Mouse (Mus musculus) spleen, adult 2 months (tissue): Measurements from ENCODE around the gene Imp4. TPM values are rescaled to one million over a fixed set of nuclear protein-coding genes. Genes with fewer than 3 reads are reported as not detected.

Experiments used
- DNase-seq, 2 experiments: peaks; one replicate each; pipeline versions ENCODE4 v3.0.0 to v3.0.0-alpha.2; 2012 to 2021; ENCODE audit warnings: low spot score in 2 of 2, low read depth in 1 of 2
- H3K27ac ChIP-seq: fragments of 200-500 bp; 2 replicates; pipeline ENCODE4 v1.5.1; 2012; ENCODE audit warnings: low read length, inconsistent platforms; ENCODE audit not compliant: insufficient read depth
- H3K27me3 ChIP-seq: fragments of 200-500 bp; 2 replicates; pipeline ENCODE4 v1.6.1; 2012; ENCODE audit warnings: mild to moderate bottlenecking, moderate library complexity, low read length, inconsistent platforms; ENCODE audit not compliant: control insufficient read depth, insufficient read depth
- H3K36me3 ChIP-seq: fragments of 200-500 bp; 2 replicates; pipeline ENCODE4 v1.6.1; 2012; ENCODE audit warnings: mild to moderate bottlenecking, low read length, inconsistent platforms; ENCODE audit not compliant: control insufficient read depth, insufficient read depth
- H3K4me1 ChIP-seq: fragments of 200-500 bp; 2 replicates; pipeline ENCODE4 v1.6.1; 2011; ENCODE audit warnings: inconsistent platforms; ENCODE audit not compliant: control insufficient read depth, insufficient read depth, insufficient read length
- H3K4me3 ChIP-seq: fragments of 200-500 bp; 2 replicates; pipeline ENCODE4 v1.5.1; 2011; ENCODE audit warnings: mild to moderate bottlenecking, inconsistent platforms; ENCODE audit not compliant: insufficient read depth, insufficient read length; ENCODE audit errors: extremely low read depth
- CTCF ChIP-seq: fragments of 200-500 bp; IDR thresholded peaks from 2 replicates; pipeline ENCODE4 v1.5.1; 2011; ENCODE audit warnings: mild to moderate bottlenecking, inconsistent platforms; ENCODE audit not compliant: insufficient read depth, insufficient read length, insufficient replicate concordance; ENCODE audit errors: extremely low read depth
- POLR2A ChIP-seq: fragments of 200-500 bp; IDR thresholded peaks from 2 replicates; pipeline ENCODE4 v1.6.1; 2011; ENCODE audit warnings: low read depth, low read length, inconsistent platforms
- WGBS: fragments of 180-500 bp; shearing (Covaris S2); methylation state at CpG from one replicate; pipeline ENCODE4 v1.1.7; 2018; 5-methylcytosine and 5-hydroxymethylcytosine counted together
- polyA plus RNA-seq: library from polyadenylated mRNA; depleted of rRNA; stranded (reverse); fragments of >200 nt; gene quantifications from 2 replicates; pipeline ENCODE4 v1.2.3, GENCODE M21; 2012

The Imp4 gene
- polyA plus RNA-seq, 1 experiment, result 40.7 TPM

DNA sequence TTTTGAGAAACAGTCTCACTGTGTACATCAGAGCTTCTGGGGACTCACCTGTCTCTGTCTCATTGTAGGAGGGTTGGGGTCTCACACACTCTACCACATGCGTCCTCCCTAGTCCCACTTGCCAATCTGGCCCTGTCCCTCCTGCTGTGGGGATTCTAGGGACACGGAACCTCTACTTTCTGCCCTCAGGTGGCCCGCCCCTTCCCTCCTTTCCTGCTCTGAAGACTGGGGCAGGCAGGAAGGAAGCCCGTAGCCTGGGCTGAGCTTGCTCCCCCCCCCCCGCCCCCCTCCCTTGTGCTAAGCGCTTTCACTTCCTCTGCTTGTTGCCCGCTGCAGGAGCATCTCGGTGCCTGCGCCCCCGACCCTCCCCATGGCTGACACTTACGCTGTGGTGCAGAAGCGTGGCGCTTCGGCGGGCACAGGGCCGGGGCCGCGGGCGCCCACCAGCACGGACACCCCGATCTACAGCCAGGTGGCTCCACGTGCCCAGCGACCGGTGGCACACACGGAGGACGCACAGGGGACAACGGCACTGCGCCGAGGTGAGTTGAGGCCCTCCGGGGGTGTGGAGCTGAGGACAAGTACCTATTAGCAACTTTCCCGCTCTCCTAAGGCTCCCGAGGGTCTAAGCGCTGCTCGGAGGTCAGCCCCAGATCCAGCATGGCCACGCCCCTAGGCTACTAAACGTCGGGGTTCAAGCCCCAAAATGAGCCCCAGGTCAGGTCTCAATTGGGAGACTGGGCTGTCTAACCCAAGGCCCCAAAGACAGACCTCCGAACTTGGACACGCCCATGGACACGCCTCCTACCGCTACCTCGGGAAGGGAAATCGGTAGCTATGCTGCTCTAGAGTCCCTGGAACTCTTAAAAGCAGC, 33.0 kb downstream of the Imp4 start:
- H3K36me3 ChIP-seq, result peaks cover 2% of the 10 kb centered on the region; the same call in 1 of the 2 replicates
- TF ChIP-seq POLR2A (peak; percentile 49; the same call in 1 of the 2 replicates), CTCF (0 out of 2 replicates have a peak, but pooled peaks have one; percentile 1)
- peak overlapping the region; percentile 91 for H3K27ac ChIP-seq
- DNase-seq, result peak; percentile 64 to 78
- H3K4me1 ChIP-seq, result peaks cover 6% of the 10 kb centered on the region; the same call in 1 of the 2 replicates
- no peaks in the 10 kb centered on the region for H3K27me3 ChIP-seq
- under 1% methylated on average over 42 of the region's 43 CpGs for WGBS
- H3K4me3 ChIP-seq, result peak overlapping the region; percentile 80

DNA sequence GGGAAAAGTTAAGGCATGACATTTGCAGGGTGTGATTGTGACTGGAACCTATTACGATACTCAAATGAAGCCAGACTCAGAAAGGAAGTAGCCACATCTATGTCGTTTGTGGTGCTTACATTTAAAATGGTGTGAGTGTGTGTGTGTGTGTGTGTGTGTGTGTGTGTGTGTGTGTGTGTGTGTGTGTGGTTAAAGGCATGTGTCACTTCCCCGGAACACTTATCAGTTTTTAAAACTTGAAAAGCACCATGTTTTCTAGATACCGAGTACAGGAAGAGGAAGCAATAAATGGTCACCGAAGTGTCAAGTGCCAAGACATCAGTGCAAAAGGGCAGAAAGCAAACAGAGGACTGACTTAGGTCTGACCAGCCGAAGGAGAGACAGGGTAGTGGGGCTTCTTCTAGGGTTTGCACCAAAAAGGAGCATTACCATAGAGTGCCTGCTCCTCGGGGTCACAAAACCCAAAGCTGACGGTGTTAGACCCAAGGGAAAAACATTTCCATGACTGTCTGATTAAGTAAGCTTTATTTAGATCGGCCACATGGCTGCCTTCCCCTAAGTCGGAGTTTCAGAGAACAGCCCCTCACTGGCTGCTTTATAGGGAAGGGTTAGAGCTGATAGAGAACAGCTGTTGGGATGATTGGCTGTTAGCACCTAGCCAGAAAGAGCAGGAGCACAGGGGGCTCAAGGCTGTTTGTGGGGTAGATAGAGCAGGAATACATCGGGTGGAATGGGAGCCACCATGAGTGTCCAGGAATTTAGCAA, 39.4 kb downstream of the Imp4 start:
- H3K36me3 ChIP-seq, result peaks cover 2% of the 10 kb centered on the region; the same call in 1 of the 2 replicates
- peaks cover 36% of the 10 kb centered on the region for H3K4me1 ChIP-seq
- DNase-seq, result peak; percentile 27 to 50
- H3K27me3 ChIP-seq, result no peaks in the 10 kb centered on the region
- peak overlapping the region; percentile 90 for H3K27ac ChIP-seq
- 7% methylated on average over 11 of the region's 11 CpGs for WGBS
- no peak; the same call in 1 of the 2 replicates for TF ChIP-seq POLR2A
- H3K4me3 ChIP-seq, result peak overlapping the region; percentile 18; the same call in 1 of the 2 replicates

DNA sequence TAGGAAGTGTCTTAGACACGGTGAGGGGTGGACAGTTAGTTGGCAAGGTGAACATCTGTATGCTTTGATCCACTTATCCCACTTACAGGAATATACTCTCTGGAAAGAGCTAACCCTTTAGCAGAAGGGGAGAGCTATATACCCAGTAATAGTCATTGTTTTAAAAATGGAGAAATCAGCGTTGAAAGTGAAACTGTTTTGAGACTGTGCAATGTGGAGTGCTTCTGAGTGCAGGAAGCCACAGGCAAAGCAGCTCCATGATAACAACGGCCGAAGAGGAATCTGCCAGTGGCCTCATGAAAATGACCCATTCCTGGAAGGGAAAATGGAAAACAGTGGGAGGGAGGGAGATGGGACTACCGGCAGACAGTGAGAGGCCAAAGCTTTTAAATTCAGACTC, 41.1 kb downstream of the Imp4 start:
- Histone ChIP-seq H3K36me3 (peaks cover 2% of the 10 kb centered on the region; the same call in 1 of the 2 replicates), H3K27ac (peak overlapping the region; percentile 67), H3K4me3 (no peak overlapping the region), H3K4me1 (peaks cover 47% of the 10 kb centered on the region), H3K27me3 (no peaks in the 10 kb centered on the region)
- no peak for DNase-seq
- 10% methylated on average over 5 of the region's 5 CpGs for WGBS
- TF ChIP-seq POLR2A (no peak), CTCF (no peak)

DNA sequence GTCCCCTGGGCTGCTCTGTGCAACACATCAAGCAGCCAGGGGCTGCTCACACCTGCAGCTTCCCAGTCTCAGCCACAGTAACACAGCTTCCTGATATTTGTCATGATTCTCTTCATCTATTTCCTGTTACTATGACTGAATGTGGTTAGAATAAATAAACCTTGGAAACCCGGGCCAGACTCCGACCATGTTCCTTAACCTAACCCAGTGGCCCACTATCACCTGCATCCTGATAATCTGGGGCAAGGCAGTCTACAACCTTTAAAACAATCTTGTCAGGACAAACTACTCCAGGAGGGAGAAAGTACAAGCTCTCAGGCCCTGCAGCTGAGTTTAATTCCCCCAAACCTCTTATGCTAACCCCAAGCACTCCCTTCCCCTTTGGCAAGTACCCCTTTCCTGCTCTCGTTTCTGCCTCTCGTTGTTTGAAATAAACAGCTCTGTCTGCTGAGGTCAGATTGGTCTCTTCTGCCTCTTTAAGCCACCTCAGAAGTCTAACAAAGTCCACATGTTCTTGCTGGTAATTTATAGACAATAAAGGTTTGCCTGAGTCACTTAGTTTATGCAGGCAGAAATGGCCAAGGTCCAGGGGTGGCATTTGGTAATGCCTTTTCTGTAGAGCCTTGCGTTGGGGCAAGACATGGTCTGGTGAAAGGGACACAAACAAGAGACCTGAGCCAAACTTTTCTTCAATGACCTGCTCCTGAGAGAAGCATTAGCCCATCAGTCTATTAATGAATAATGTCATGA, 42.4 kb downstream of the Imp4 start:
- peak overlapping the region; percentile 30; the same call in 1 of the 2 replicates for H3K27ac ChIP-seq
- no peaks in the 10 kb centered on the region for H3K27me3 ChIP-seq
- H3K36me3 ChIP-seq, result no peaks in the 10 kb centered on the region
- H3K4me1 ChIP-seq, result peaks cover 47% of the 10 kb centered on the region
- DNase-seq, result no peak
- 15% methylated on average over 5 of the region's 5 CpGs for WGBS
- TF ChIP-seq CTCF (no peak), POLR2A (no peak)
- no peak overlapping the region for H3K4me3 ChIP-seq

DNA sequence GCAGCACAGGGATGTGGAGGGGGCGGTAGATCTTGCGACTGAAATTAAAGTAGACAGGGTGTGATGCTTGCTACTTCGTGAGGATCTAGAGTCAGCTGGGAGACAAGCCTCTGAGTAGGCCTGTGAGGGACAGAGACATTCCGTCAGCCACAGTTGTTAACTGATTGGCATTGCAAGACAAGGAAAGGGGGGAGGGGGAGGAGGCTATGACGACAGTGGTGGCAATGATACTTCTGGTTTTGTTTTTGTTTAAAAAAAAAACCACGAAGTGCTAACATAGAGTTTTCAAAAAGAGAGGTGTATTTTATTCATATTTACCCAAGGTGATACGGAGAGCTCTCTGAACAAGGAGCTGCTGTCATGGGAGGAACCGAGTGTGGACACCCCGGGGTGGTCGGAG, 44.8 kb downstream of the Imp4 start:
- WGBS, result 42% methylated on average over 10 of the region's 10 CpGs
- no peak for DNase-seq
- Histone ChIP-seq H3K4me1 (peaks cover 38% of the 10 kb centered on the region), H3K27ac (peak overlapping the region; percentile 25; the same call in 1 of the 2 replicates), H3K36me3 (no peaks in the 10 kb centered on the region), H3K27me3 (no peaks in the 10 kb centered on the region), H3K4me3 (peak overlapping the region; percentile 20; the same call in 1 of the 2 replicates)
- no peak for TF ChIP-seq POLR2A
- TF ChIP-seq CTCF, result no peak

DNA sequence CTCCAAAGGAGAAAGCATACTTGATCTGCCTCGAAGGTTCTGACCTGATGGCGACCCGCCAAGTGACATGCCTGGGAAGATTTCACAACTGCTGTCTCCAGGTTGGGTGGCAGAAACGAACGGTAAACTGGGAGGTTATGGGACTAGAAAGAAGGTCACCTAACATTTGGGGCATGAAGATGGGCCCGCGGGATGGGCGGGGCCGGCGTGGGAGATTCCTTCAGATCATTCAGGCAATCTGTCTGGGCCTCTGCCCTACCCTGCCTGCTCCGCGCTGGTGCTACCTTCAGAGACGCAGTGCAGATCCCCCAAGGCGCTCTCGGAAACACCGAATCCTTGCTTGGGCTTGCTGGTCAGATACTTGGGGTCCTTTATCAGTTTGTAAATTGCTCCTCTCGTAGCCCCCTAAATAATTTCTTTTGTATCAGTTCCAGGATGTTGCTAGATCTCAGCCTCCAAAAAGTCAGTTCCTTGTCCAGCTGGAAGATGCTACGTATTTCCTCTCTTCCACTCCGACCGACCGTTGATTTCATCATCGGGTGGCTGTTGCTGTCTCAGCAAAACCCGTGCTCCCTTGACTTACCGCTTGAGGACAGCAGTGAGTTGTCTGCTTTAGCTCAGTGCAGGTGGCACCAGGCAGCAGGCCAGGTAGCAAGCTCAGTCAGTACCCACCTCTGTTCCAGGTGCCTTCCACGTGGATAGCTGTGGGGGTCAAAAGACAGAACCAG, 46.0 kb downstream of the Imp4 start:
- H3K27me3 ChIP-seq, result no peaks in the 10 kb centered on the region
- 6% methylated on average over 25 of the region's 25 CpGs for WGBS
- H3K36me3 ChIP-seq, result no peaks in the 10 kb centered on the region
- H3K27ac ChIP-seq, result peak overlapping the region; percentile 75
- peak overlapping the region; percentile 51 for H3K4me3 ChIP-seq
- peak; percentile 67 to 74 for DNase-seq
- H3K4me1 ChIP-seq, result peaks cover 27% of the 10 kb centered on the region
- no peak for TF ChIP-seq POLR2A
- TF ChIP-seq CTCF, result peak; percentile 85; the same call in 1 of the 2 replicates
